Mouse (Mus musculus) CH12F3 (cell line): ENCODE measurements around the gene Dnah1.

Experiments
- in situ Hi-C: fragments of 300-500 bp; cut with MboI; formaldehyde crosslinking; loops from 2 replicates; pipeline ENCODE4 v1.14.3; 2020; ENCODE audit warnings: low sequenced_read_pairs

Dnah1 gene

DNA sequence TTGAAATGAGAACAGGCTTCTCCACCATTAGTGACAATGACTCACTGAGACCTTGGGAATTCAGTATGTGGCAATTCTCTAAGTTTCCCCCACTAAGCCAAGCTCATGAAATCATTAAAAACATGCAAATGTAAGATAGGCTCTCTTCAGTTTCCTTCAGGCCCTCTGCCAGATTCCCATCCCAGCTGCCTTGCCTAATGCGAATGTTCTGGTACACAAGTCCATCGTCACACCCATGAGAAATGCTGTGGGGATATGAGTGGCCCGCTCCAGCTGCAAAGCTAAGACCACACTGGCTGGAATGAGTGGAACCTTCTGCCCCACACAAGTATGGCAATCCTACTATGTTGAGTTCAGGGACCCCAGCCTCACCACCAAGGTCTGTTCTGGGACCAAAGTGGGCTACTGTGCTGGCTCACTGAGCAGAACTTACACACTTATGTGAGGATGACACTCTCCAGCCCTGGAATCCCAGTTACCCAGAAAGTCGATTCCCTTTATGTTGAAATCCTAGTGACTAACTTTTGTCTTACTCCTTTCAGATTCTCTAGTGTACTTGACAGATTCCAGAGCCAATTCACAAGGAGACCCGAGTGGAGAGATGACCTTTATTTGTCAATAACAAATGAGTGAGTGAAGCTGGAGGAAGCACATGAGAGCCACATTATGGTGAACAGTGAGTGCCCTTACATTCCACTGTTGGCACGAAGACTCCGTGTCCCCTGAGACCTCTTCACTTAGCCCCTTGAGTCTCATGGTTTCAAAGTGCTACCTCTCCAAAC lies 86.4 kb downstream of the Dnah1 start:
- in situ Hi-C loops = no loop called here

DNA sequence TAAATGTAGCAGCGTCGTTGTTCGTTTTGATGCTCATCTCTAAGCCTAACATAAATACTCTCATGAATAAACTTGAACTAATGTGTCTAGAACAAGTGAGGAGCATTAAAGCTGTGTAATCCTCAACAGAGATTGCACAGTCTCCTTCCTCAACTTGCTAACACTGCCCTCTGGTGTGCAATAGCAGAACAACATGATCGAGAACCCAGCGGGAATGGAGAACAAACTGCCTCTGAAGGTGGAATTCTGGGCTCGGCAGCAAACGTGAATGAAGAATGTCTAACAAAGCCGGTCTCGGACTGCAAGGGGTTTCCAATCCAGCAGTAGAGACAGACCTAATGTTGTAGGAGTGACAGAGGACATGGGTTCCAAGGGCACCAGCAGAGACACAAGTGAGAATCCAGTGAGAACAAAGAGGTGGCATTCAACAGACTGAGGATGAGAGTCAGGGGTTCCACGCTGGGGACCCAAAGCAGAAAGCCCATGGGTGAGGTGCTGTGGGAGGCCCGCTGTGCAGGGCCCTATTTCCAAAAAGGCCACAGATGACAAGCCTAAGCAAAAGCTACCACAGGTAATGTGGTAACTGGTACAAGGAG lies 89.6 kb downstream of the Dnah1 start:
- in situ Hi-C loops = no loop called here

DNA sequence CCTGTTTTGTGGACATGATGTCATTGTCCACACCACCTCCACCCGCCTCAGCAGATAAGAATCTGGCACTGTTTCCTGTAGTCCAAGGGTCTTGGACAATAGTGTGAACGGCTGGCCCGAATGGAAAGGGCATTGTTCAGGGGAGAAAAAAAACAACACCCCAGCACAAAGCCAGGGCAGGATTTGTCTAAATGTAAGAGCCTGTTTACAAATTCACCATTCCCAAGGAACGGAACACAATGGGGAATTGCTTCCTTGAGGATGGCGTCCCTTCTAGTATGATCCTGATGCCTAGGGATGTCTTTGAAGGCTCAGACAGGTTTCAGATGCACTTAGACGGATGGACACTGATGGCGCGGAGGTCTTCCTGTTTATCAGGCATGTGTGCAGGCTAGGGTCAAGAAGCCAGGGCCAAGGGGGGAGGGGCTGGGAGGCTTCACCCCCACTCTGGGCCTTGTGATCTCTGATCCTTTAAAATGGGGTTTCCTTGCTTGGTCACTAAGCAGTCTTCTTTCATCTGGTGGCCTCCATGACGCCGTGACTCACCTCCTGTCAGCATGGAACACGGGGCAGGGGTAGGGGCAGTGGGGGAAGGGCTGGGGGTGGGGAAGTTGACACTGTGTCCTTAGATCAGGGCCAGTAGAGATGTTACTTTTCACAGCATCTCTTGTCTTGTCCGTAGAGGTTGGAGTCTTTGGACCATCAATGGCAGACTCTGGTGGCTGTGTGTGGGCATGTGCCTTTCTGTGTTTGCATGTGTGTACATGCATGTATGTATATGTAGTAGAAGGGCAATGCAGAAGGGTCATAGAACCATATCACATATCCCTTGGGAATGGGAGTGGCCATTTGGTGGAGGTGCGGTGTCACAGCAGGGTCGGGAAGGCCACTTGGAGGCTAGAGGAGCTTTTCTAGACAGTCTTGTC lies 90.4 kb downstream of the Dnah1 start:
- in situ Hi-C loops = no loop called here

DNA sequence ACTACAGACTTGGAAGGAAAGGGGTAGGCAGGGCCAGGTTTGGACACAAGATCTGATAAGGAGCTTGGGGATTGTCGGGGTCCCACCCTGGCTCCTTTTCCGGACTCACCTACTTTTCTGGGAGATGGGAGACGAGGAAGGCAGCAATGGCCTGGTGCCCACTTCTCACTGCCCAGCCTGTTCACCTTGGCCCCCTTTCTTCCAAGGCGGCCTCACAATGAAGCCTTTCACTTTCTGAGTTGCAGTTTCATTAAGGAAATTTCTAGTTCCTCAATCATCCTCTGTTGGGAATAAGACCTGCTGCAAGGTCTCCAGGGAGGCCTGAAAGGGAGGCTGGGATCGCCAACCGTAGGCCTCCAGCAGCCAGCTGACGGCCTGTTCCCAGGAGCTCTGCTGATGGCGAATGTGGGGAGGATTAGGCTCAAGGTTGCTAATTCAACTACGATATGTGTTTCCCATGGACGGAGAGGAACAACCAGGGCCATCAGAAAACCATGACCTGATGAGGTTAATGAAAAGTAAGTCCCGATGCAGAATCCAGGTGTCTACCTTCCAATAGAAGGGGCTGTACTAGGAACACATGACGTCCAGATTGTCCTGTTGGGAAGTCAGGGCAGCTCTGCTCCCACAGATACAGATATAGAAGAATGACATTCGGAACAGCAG lies 91.2 kb downstream of the Dnah1 start:
- in situ Hi-C loops = no loop called here

DNA sequence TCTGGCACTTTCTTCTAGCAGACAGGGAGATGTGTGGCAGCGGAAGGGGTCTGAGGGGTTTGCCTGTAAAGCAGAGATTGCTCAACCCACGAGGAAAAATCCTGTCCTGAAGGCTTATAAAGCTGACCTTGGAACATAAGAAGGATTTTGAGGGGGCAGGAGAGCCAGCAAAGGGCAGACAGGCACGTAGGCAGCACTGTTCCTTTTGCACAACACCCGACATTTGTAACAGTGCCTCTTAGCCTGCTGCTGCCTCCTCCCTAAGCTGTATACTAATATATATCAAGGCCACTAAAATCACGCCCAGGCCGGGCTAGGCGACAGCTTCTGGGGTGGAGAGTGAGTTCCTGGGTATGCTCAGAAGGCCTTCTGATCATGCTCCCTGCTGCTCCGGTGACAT lies 93.3 kb downstream of the Dnah1 start:
- in situ Hi-C loops = no loop called here

DNA sequence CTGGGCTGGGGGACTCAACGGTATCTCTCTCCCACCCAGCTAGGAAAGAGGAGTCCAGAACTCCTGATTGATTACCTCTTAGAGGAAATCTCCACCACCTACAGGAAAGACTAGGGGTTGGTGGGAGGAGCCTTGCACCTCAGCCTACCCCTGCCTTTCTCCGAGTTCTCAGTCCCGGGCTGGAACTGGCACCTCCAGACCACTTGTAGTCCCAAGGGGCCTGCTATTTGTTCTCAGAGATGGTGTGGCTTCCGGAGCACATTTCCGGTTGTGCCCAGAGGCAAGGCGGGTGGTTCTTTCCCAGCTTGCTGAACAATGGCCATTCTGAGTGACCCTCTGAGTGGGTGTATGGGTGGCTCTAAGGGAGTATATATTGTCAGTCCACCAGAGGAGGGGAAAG lies 95.5 kb downstream of the Dnah1 start:
- in situ Hi-C loops = no loop called here

DNA sequence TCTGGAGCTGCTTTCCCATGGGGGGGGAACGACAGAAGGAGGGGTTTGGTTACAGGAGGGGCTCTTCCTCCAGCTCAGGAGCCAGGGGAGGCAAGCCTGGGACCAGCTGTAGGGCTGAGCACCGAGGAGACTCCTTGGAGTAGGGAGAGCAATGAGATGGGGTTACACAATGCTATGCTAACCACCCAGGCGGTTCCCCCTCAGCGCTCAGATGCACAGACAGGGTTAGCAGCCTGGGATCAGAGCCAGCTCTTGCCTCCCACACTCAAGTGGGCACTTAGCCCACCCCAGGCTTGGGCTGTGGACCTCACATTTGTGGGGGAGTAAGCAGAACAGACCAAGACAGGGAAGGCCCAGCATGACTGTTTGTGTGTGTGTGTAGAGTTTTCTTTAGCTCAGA lies 96.7 kb downstream of the Dnah1 start:
- in situ Hi-C loops = no loop called here

DNA sequence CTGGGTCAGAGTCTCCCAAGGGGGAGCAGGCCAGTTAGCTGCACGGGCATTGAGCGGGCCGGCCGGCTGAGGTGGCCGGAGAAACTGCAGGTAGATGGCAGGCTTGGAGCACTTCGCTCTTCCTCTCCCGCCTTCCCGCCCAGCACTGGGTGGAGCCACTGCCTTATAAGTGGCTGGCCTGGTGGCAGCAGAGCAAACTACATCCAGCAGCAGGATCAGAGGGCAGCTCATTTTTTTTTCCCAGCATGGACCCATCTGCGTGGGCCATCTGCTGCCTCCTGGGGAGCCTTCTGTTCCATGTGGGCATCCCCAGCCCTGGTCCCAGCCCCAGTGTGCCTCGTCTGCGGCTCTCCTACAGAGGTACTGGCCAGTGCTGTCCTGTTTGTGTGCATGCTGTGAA lies 106.0 kb downstream of the Dnah1 start, which contains the start of gene Sema3g:
Gene Sema3g (plus strand): TSS at position 195 of the 400 bp plus-strand sequence.
- in situ Hi-C loops = no loop called here

DNA sequence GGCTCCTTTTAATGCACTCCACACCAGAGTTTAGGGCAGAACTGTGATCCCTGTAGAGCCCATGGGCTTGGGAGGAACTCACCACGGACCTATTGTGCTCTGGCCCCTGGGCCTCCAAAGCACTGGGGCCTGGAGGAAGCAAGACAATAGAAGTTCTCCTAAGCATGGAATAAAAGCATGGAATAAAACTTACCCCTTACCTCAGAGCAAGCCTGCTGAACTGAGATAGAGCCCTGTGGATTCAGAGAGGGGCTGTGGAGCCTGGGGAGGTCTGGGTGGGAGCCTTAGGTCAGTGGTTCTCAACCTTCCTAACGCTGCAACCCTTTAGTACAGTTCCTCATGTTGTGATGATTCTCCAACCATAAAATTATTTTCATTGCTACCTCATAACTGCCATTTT lies 106.8 kb downstream of the Dnah1 start, which contains the start of gene Nisch:
Gene Nisch (minus strand): TSS at position 101 of the 400 bp plus-strand sequence.
- in situ Hi-C loops = no loop called here

DNA sequence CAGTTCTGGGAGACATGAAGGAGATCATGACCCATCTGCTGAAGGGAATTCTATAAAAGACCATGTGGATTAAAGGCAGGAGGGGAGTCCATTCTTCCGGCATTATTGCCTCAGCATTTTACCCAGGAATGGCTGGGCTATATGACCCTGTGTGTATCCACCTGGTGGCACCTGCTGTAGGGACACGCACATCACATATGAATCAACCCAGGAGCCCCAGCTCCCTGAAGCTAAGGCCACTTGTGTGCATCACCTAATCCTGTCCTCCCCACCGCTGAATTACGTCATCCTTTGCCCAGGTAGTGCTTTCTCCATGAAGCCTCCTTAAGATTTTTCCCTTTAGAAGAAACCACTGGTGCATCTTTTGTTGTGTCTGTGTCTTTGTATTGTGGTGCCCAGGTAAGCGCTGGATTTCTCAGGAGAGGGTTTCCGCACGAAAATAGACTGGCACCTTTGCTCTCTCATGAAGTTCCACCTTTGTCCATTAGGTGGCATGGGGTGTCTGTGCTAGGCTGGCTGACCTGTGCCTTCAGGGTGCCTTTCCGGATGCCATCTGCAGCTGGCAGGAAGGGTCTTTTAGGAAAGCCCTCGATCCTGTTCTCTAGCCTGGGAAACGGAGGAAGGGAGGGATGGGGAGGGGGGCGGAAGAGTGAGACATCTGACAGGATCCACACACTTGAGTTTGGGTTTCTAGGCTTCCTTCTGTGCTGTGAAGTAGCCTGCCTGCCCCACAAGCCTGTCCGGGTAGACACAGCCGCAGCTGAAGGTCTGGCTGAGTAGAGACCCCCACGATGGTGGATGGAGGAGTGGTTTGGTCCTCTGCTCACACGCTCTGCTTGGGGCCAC lies 108.3 kb downstream of the Dnah1 start:
- in situ Hi-C loops = no loop called here

DNA sequence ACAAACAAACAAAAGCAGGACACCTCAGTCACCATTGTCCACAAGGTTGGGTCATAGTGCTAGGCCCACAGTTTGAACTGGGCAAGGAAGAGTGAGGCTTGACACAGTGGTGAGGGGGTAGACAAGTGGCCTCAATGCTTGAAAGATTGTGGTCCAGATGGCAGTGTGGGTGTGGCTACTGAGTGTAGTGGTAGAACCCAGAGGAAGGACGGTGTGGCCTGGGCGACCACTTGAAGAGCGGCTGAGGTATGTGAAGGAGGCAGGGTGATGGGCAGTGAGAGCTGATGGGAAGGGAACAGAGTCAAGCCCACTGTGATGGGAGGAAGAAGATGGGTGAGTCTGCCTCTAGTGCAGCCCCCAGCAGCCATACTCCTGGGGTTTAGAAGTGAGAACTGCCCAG lies 109.0 kb downstream of the Dnah1 start:
- in situ Hi-C loops = no loop called here

DNA sequence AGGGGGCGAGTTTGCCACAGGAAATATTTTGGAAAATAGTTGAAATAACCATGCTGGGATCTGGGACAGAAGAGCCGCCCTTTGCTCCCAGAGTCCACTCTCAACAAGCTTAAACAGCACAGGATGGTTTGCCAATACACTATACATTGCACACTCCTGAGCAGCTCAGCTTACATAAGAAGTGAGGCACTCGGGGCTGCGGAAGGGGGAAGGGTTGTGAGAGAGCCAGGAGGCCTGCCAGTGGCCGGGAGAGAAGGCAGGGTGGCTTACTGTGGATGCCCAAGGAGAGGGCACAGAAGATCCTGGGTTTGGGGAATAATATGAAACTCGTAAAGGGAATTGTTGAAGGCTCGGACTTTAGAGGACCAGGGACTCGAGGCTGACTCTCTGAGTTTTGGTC lies 109.8 kb downstream of the Dnah1 start:
- in situ Hi-C loops = no loop called here

DNA sequence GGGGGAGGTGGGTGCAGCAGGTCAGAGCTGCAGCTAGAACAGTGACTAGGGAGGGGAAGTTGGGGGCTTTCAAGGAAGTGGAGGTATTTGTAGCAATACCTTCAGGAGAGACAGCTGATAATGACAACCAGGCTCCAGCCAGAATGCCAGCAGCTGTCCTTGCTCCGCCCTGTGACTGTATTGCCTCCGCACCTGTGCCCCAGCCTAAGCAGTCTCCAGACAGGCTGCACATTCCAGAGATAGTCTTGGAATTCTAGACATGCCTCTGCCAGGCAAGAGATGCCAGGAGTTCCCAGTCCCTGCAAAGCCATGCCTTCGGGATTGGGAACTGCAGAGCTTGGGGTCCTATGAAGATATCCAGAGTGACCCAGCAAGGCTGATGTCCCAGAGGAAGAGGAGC lies 111.2 kb downstream of the Dnah1 start:
- in situ Hi-C loops = no loop called here

DNA sequence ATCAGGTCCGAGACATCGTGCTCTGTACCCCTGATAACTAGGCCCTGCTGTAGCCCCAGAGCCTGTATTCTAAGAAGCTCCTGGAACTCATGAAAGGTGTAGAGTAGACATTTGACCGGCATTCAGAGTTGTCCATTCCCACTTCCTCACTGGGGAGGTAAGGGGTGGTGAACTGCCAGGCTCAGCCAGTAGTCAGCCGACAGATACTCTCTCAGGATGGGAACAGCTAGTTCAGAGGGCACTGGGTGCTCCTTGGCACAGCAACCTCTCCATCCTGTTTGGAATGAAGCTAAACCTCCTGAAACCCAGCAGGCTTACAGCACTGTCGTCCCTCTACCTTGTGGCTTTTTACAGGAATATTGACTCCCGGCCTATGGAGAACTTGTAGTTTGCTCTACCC lies 111.8 kb downstream of the Dnah1 start:
- in situ Hi-C loops = no loop called here
